Mouse (Mus musculus): Measurements from ENCODE around the gene Fchsd2. TPM values are rescaled to one million over a fixed set of nuclear protein-coding genes. Genes with fewer than 3 reads are reported as not detected.
A peak's percentile ranks its signal among the peaks of the same experiment; 100 is the strongest.

The Fchsd2 gene
- polyA plus RNA-seq, 1 experiment from 2014 or later, result 20.1 TPM

- H3K27me3 ChIP-seq (replicated peaks; ENCODE audit: control insufficient read depth, insufficient read depth, low read length), result no peaks in the 10 kb centered on the region
- no peak overlapping the region for H3K9ac ChIP-seq (ENCODE audit: low read depth, low read length)
- H3K4me3 ChIP-seq (ENCODE audit: low read depth, low read length), result no peak overlapping the region
- no peak overlapping the region for H3K27ac ChIP-seq (ENCODE audit: low read depth, low read length)
- WGBS, result 39% methylated on average over 3 of the region's 3 CpGs
- no peaks in the 10 kb centered on the region for H3K4me1 ChIP-seq (replicated peaks; ENCODE audit: control insufficient read depth, insufficient read depth, low read length)
- ATAC-seq, result no peak
- no peaks in the 10 kb centered on the region for H3K36me3 ChIP-seq (ENCODE audit: control insufficient read depth, insufficient read depth)
- H3K9me3 ChIP-seq (ENCODE audit: control insufficient read depth), result no peaks in the 10 kb centered on the region
- H3K4me2 ChIP-seq (replicated peaks; ENCODE audit: low read depth), result no peak overlapping the region
- TF ChIP-seq CTCF (IDR thresholded peaks at IDR 0.05; ENCODE audit: low read depth), result no peak
Measured at GRCm38 (mm10) chr7:101313033-101313432, 220.4 kb downstream of the Fchsd2 start.

GRCm38 (mm10) chr7:101314396-101314795, 221.7 kb downstream of the Fchsd2 start:
- no peak for ATAC-seq
- Histone ChIP-seq H3K4me2 (replicated peaks; ENCODE audit: low read depth) (no peak overlapping the region), H3K9ac (ENCODE audit: low read depth, low read length) (no peak overlapping the region), H3K4me1 (replicated peaks; ENCODE audit: control insufficient read depth, insufficient read depth, low read length) (no peaks in the 10 kb centered on the region), H3K36me3 (ENCODE audit: control insufficient read depth, insufficient read depth) (no peaks in the 10 kb centered on the region), H3K27me3 (replicated peaks; ENCODE audit: control insufficient read depth, insufficient read depth, low read length) (no peaks in the 10 kb centered on the region), H3K4me3 (ENCODE audit: low read depth, low read length) (no peak overlapping the region), H3K27ac (ENCODE audit: low read depth, low read length) (no peak overlapping the region), H3K9me3 (ENCODE audit: control insufficient read depth) (no peaks in the 10 kb centered on the region)
- 71% methylated on average over 5 of the region's 5 CpGs for WGBS
- TF ChIP-seq CTCF (IDR thresholded peaks at IDR 0.05; ENCODE audit: low read depth), result no peak

- H3K4me3 ChIP-seq (ENCODE audit: low read depth, low read length), result no peak overlapping the region
- H3K27ac ChIP-seq (ENCODE audit: low read depth, low read length), result no peak overlapping the region
- H3K4me1 ChIP-seq (replicated peaks; ENCODE audit: control insufficient read depth, insufficient read depth, low read length), result 0 out of 2 replicates have a peak, but pooled peaks cover 4% of the 10 kb centered on the region
- no peak for ATAC-seq
- no peaks in the 10 kb centered on the region for H3K36me3 ChIP-seq (ENCODE audit: control insufficient read depth, insufficient read depth)
- no peak overlapping the region for H3K4me2 ChIP-seq (replicated peaks; ENCODE audit: low read depth)
- H3K27me3 ChIP-seq (replicated peaks; ENCODE audit: control insufficient read depth, insufficient read depth, low read length), result no peaks in the 10 kb centered on the region
- no peak for TF ChIP-seq CTCF (IDR thresholded peaks at IDR 0.05; ENCODE audit: low read depth)
- H3K9me3 ChIP-seq (ENCODE audit: control insufficient read depth), result no peaks in the 10 kb centered on the region
- H3K9ac ChIP-seq (ENCODE audit: low read depth, low read length), result no peak overlapping the region
Measured at GRCm38 (mm10) chr7:101315699-101316098, 223.0 kb downstream of the Fchsd2 start.

GRCm38 (mm10) chr7:101316591-101317001, 223.9 kb downstream of the Fchsd2 start:
- WGBS, result 28% methylated on average over 6 of the region's 6 CpGs
- ATAC-seq, result no peak

GRCm38 (mm10) chr7:101317014-101317413, 224.4 kb downstream of the Fchsd2 start, which contains the start of gene Stard10:
Gene Stard10 (plus strand): TSS chr7:101317086.
- H3K36me3 ChIP-seq (ENCODE audit: control insufficient read depth, insufficient read depth), result no peaks in the 10 kb centered on the region
- H3K9ac ChIP-seq (ENCODE audit: low read depth, low read length), result no peak within 1 kb of the TSS
- H3K27me3 ChIP-seq (replicated peaks; ENCODE audit: control insufficient read depth, insufficient read depth, low read length), result no peaks in the 10 kb centered on the region
- H3K9me3 ChIP-seq (ENCODE audit: control insufficient read depth), result no peaks in the 10 kb centered on the region
- no peak for TF ChIP-seq CTCF (IDR thresholded peaks at IDR 0.05; ENCODE audit: low read depth)
- no peak within 1 kb of the TSS for H3K4me3 ChIP-seq (ENCODE audit: low read depth, low read length)
- WGBS, result 58% methylated on average over 3 of the region's 3 CpGs
- no peak for ATAC-seq
- H3K4me1 ChIP-seq (replicated peaks; ENCODE audit: control insufficient read depth, insufficient read depth, low read length), result 0 out of 2 replicates have a peak, but pooled peaks cover 4% of the 10 kb centered on the region
- H3K27ac ChIP-seq (ENCODE audit: low read depth, low read length), result no peak within 1 kb of the TSS
- H3K4me2 ChIP-seq (replicated peaks; ENCODE audit: low read depth), result no peak within 1 kb of the TSS

More at GRCm38 (mm10) chr7:101316591-101317001, 223.9 kb downstream of the Fchsd2 start:
- Histone ChIP-seq H3K27me3 (replicated peaks; ENCODE audit: control insufficient read depth, insufficient read depth, low read length) (no peaks in the 10 kb centered on the region), H3K36me3 (ENCODE audit: control insufficient read depth, insufficient read depth) (no peaks in the 10 kb centered on the region), H3K9me3 (ENCODE audit: control insufficient read depth) (no peaks in the 10 kb centered on the region), H3K27ac (ENCODE audit: low read depth, low read length) (no peak overlapping the region), H3K4me3 (ENCODE audit: low read depth, low read length) (no peak overlapping the region), H3K9ac (ENCODE audit: low read depth, low read length) (no peak overlapping the region), H3K4me2 (replicated peaks; ENCODE audit: low read depth) (no peak overlapping the region), H3K4me1 (replicated peaks; ENCODE audit: control insufficient read depth, insufficient read depth, low read length) (0 out of 2 replicates have a peak, but pooled peaks cover 4% of the 10 kb centered on the region)
- no peak for TF ChIP-seq CTCF (IDR thresholded peaks at IDR 0.05; ENCODE audit: low read depth)

- 54% methylated on average over 4 of the region's 4 CpGs for WGBS
- TF ChIP-seq CTCF (IDR thresholded peaks at IDR 0.05; ENCODE audit: low read depth), result no peak
- Histone ChIP-seq H3K27me3 (replicated peaks; ENCODE audit: control insufficient read depth, insufficient read depth, low read length) (no peaks in the 10 kb centered on the region), H3K36me3 (ENCODE audit: control insufficient read depth, insufficient read depth) (no peaks in the 10 kb centered on the region), H3K9me3 (ENCODE audit: control insufficient read depth) (no peaks in the 10 kb centered on the region), H3K4me3 (ENCODE audit: low read depth, low read length) (no peak overlapping the region), H3K4me1 (replicated peaks; ENCODE audit: control insufficient read depth, insufficient read depth, low read length) (0 out of 2 replicates have a peak, but pooled peaks cover 6% of the 10 kb centered on the region), H3K9ac (ENCODE audit: low read depth, low read length) (no peak overlapping the region), H3K27ac (ENCODE audit: low read depth, low read length) (no peak overlapping the region), H3K4me2 (replicated peaks; ENCODE audit: low read depth) (no peak overlapping the region)
- no peak for ATAC-seq
Measured at GRCm38 (mm10) chr7:101318848-101319247, 226.2 kb downstream of the Fchsd2 start.

GRCm38 (mm10) chr7:101319796-101320195, 227.1 kb downstream of the Fchsd2 start:
- Histone ChIP-seq H3K4me2 (replicated peaks; ENCODE audit: low read depth) (no peak overlapping the region), H3K4me1 (replicated peaks; ENCODE audit: control insufficient read depth, insufficient read depth, low read length) (0 out of 2 replicates have a peak, but pooled peaks cover 6% of the 10 kb centered on the region), H3K36me3 (ENCODE audit: control insufficient read depth, insufficient read depth) (no peaks in the 10 kb centered on the region), H3K27ac (ENCODE audit: low read depth, low read length) (peak overlapping the region; percentile 93; the same call in 1 of the 2 replicates), H3K9me3 (ENCODE audit: control insufficient read depth) (no peaks in the 10 kb centered on the region), H3K4me3 (ENCODE audit: low read depth, low read length) (no peak overlapping the region), H3K9ac (ENCODE audit: low read depth, low read length) (no peak overlapping the region), H3K27me3 (replicated peaks; ENCODE audit: control insufficient read depth, insufficient read depth, low read length) (no peaks in the 10 kb centered on the region)
- 50% methylated on average over 1 of the region's 1 CpGs for WGBS
- no peak for TF ChIP-seq CTCF (IDR thresholded peaks at IDR 0.05; ENCODE audit: low read depth)
- no peak for ATAC-seq

Measured in intestine, postnatal 0 days (tissue).